Mouse (Mus musculus): ENCODE results near the gene Lamtor1.
"Not testable (repeated sequence)": the region's sequence is repeated elsewhere in the genome, so short reads cannot be mapped to it uniquely, and the experiment has no call there.

- not testable (repeated sequence) for TF ChIP-seq CTCF (IDR thresholded peaks at IDR 0.05; ENCODE audit: low read depth, low read length); POLR2A (IDR thresholded peaks at IDR 0.05; ENCODE audit: insufficient read depth, low read length)
Observed at GRCm38 (mm10) chr7:101949008-101949407, 43.3 kb downstream of the Lamtor1 start.
